Mouse (Mus musculus): Measurements from ENCODE around the gene Atf7ip2.

The Atf7ip2 gene

DNA sequence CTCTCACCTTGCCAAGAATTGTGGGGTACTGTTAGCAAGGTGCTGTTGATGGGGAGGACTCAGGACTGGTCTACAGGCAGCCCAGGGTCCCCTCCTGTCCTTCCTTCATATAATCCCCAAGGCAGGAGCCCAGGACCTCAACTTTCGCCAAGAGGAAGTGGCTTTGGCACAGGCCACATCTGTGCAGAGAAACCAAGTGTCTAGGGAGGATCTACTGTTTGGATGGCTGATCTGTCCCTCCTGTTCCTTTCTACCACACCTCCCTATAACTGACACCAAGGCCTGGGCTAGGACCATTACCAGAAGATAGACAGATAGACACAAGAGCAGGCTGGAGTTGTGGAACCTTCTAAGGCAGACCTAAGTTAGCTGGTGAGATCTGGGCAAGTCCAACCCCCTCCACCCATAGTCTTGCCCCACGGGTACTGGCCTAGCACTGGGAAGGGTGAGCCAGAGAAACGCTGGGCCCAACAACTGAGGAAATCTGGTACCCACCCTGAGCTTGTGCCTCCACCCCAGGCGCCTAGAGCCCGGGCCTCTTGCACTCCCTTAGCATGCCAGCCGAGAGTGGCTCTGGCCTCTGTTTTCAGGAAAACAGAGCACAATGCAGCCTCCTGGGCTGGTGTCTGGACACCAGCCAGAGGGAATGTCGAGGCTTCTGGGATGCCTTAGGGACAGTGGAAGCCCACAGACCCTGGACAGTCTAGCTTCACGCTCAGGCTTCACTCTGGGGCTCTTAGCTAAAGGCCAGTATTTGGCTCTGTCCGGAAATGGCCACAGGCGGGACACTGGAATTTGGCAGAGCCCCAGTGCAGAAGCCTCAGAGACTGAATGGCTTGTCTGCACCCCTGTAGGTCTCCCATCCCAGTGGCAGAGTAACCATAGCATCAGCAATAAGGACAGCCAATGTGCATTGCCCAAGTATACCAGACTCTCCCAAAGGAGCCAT, 105.5 kb downstream of the Atf7ip2 start:
- no peak for DNase-seq (ENCODE audit: low spot score)

DNA sequence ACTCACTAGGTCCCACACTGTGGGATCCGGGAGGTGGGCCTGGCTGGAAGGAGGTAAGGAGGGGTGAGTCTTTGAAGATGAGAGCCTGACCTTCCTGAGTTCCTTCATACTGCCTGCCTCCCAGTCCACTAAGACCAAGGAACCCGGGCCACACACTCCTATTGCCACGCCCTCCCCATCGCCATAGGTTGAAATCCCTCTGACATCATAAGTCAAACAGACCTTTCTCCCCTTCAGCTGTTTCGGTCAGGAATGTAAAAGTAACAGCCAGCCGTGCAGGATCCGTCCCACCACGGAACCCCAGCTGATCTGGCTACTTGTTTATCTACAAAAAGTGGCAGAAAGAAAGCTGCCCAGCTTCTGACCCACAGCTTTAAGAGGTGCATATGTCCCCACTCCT, 107.1 kb downstream of the Atf7ip2 start:
- no peak for DNase-seq (ENCODE audit: low spot score)

DNA sequence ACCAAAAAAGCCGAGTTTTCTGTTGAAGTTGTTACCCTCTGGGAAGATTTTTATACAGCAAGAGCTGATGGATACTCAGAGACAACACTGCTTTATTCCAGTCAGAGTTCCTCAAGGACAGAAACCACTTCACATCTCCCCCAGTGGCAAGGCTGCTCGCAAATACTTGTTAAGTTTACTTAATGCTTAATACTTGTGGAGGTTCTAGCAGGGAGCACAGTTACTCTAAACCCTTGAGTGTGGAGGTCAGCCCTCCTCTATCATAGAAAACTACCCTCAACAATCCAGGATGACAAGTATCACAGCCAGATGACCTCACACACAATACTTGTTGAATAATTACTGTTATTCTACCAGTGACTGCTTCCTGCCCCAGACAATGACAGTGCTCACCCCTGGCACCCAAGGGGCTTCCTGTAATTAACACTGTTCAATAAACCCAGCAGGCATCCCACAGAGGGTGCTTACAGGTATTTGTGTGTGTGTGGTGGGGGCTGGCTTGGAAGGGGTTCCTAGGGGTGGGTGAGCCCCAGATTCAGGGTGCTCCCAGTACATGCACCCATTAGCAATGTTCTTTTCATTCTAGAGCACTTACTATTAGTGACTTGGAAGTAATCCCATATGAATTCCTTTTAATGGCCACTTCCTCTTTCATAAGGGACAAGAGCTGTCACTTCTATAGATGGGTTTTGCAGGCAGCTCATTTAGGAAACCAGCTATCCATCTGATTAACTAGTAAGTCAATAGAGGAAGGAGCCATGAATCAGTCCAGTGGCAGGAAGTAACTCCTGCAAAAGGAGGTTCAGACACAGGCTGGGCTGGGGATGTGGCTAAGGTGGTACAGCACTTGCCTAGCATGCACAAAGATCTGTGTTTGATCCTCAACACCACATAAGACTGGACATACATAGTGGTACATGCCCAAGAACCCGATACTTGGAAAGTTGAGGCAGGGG, 108.0 kb downstream of the Atf7ip2 start:
- DNase-seq (ENCODE audit: low spot score) = no peak

All from c-Kit-positive CD71-positive TER-119-positive erythroid progenitor cells, embryonic 14.5 days (primary cell).